ENCODE assay signal across 11 mouse cellular contexts in genomic region chr1:130508030-130508956, GRCm38 (mm10). TPM values are rescaled to one million over a fixed set of nuclear protein-coding genes. Genes with fewer than 3 reads are reported as not detected.
A peak's percentile ranks its signal among the peaks of the same experiment; 100 is the strongest.
DNase-seq lines count a peak whose midpoint lies in the region; ATAC-seq and TF ChIP-seq lines count a peak whose summit lies in the region.
"Had no signal": no experiment of that assay in that cellular context is flagged by ENCODE, and none has a peak within 500 bp of the region (broad histone marks: within the 10 kb centered on the region; RNA-seq: fewer than 3 reads in every experiment).

No protein-coding gene starts in this region.

- no peak overlapping the region for H3K27ac ChIP-seq in intestine, embryonic 15.5 days
- H3K27ac ChIP-seq in intestine, embryonic 16.5 days (ENCODE audit: low read length): no peak overlapping the region; the same call in 1 of the 2 replicates
- peak overlapping the region; percentile 5; the same call in 1 of the 2 replicates for H3K27ac ChIP-seq in heart, embryonic 15.5 days
- H3K27ac ChIP-seq in midbrain, postnatal 0 days (ENCODE audit: low read depth, low read length): no peak overlapping the region
- H3K27ac ChIP-seq: kidney, embryonic 15.5 days; neural tube, embryonic 12.5 days had no signal

- H3K4me3 ChIP-seq in intestine, embryonic 15.5 days (replicated peaks): no peak overlapping the region
- no peak overlapping the region for H3K4me3 ChIP-seq in intestine, embryonic 16.5 days (ENCODE audit: low read length)
- no peak overlapping the region for H3K4me3 ChIP-seq in G1E (ENCODE audit: low read depth, low read length)
- H3K4me3 ChIP-seq in heart, embryonic 15.5 days: no peak overlapping the region
- no peak overlapping the region for H3K4me3 ChIP-seq in midbrain, postnatal 0 days (ENCODE audit: low read depth, low read length)
- H3K4me3 ChIP-seq: kidney, embryonic 15.5 days; neural tube, embryonic 12.5 days had no signal

- no peak for TF ChIP-seq CTCF in G1E (IDR thresholded peaks at IDR 0.05; ENCODE audit: low read depth, low read length)
- TF ChIP-seq CTCF in midbrain, postnatal 0 days (IDR thresholded peaks at IDR 0.05): no peak

- no peaks in the 10 kb centered on the region for H3K9me3 ChIP-seq in intestine, embryonic 15.5 days
- no peaks in the 10 kb centered on the region for H3K9me3 ChIP-seq in intestine, embryonic 16.5 days (ENCODE audit: control insufficient read depth, low read length)
- no peaks in the 10 kb centered on the region for H3K9me3 ChIP-seq in G1E (replicated peaks)
- no peaks in the 10 kb centered on the region for H3K9me3 ChIP-seq in heart, embryonic 15.5 days (replicated peaks)
- H3K9me3 ChIP-seq in midbrain, postnatal 0 days (ENCODE audit: low read length): no peaks in the 10 kb centered on the region
- H3K9me3 ChIP-seq: kidney, embryonic 15.5 days; neural tube, embryonic 12.5 days had no signal

- H3K4me1 ChIP-seq in intestine, embryonic 15.5 days (replicated peaks): 0 out of 2 replicates have a peak, but pooled peaks cover 3% of the 10 kb centered on the region
- H3K4me1 ChIP-seq in intestine, embryonic 16.5 days (ENCODE audit: control insufficient read depth, insufficient read depth, low read length): peaks cover 9% of the 10 kb centered on the region; the same call in 1 of the 2 replicates
- peaks cover 41% of the 10 kb centered on the region for H3K4me1 ChIP-seq in G1E (ENCODE audit: insufficient read depth, low read depth, low read length)
- peaks cover 6% of the 10 kb centered on the region; the same call in 1 of the 2 replicates for H3K4me1 ChIP-seq in heart, embryonic 15.5 days (replicated peaks)
- H3K4me1 ChIP-seq in midbrain, postnatal 0 days (ENCODE audit: insufficient read depth, low read length): no peaks in the 10 kb centered on the region
- H3K4me1 ChIP-seq: neural tube, embryonic 12.5 days had no signal

- 0 out of 2 replicates have a peak, but pooled peaks have one; percentile 18 for ATAC-seq in intestine, embryonic 15.5 days
- ATAC-seq in intestine, embryonic 16.5 days: no peak
- peak; percentile 75 for ATAC-seq in G1E (ENCODE audit: extremely low read depth, insufficient number of reproducible peaks, low FRiP score, poor library complexity, severe bottlenecking)
- no peak for ATAC-seq in heart, embryonic 15.5 days (replicated peaks; ENCODE audit: insufficient number of reproducible peaks, insufficient read depth, low FRiP score, low read depth)
- peak; percentile 91 for ATAC-seq in megakaryocyte-erythroid progenitor cell, adult 5-6 weeks (replicated peaks; ENCODE audit: low FRiP score, low TSS enrichment, poor library complexity, severe bottlenecking)
- ATAC-seq in midbrain, postnatal 0 days (ENCODE audit: low FRiP score): no peak

- no peaks in the 10 kb centered on the region for H3K36me3 ChIP-seq in intestine, embryonic 15.5 days
- no peaks in the 10 kb centered on the region for H3K36me3 ChIP-seq in intestine, embryonic 16.5 days (ENCODE audit: control insufficient read depth, insufficient read depth, low read length)
- H3K36me3 ChIP-seq in G1E (replicated peaks): no peaks in the 10 kb centered on the region
- no peaks in the 10 kb centered on the region for H3K36me3 ChIP-seq in heart, embryonic 15.5 days
- no peaks in the 10 kb centered on the region for H3K36me3 ChIP-seq in midbrain, postnatal 0 days (ENCODE audit: insufficient read depth, low read length)
- H3K36me3 ChIP-seq: kidney, embryonic 15.5 days; neural tube, embryonic 12.5 days had no signal

- H3K4me2 ChIP-seq in intestine, embryonic 15.5 days (replicated peaks): no peak overlapping the region
- H3K4me2 ChIP-seq in intestine, embryonic 16.5 days (ENCODE audit: low read depth, low read length): no peak overlapping the region
- no peak overlapping the region for H3K4me2 ChIP-seq in heart, embryonic 15.5 days
- no peak overlapping the region for H3K4me2 ChIP-seq in midbrain, postnatal 0 days (ENCODE audit: low read depth, low read length, poor library complexity, severe bottlenecking)
- H3K4me2 ChIP-seq: kidney, embryonic 15.5 days; neural tube, embryonic 12.5 days had no signal

- H3K27me3 ChIP-seq in intestine, embryonic 15.5 days (replicated peaks): no peaks in the 10 kb centered on the region
- H3K27me3 ChIP-seq in intestine, embryonic 16.5 days (replicated peaks; ENCODE audit: control insufficient read depth, insufficient read depth, low read length): no peaks in the 10 kb centered on the region
- H3K27me3 ChIP-seq in G1E (ENCODE audit: insufficient read depth, low read length): no peaks in the 10 kb centered on the region
- no peaks in the 10 kb centered on the region for H3K27me3 ChIP-seq in heart, embryonic 15.5 days
- no peaks in the 10 kb centered on the region for H3K27me3 ChIP-seq in midbrain, postnatal 0 days (ENCODE audit: insufficient read depth, low read length)
- H3K27me3 ChIP-seq: kidney, embryonic 15.5 days; neural tube, embryonic 12.5 days had no signal

- H3K9ac ChIP-seq in intestine, embryonic 15.5 days: no peak overlapping the region
- H3K9ac ChIP-seq in intestine, embryonic 16.5 days (ENCODE audit: low read depth, low read length): no peak overlapping the region
- no peak overlapping the region for H3K9ac ChIP-seq in heart, embryonic 15.5 days
- no peak overlapping the region for H3K9ac ChIP-seq in midbrain, postnatal 0 days (replicated peaks; ENCODE audit: low read length, poor library complexity, severe bottlenecking)
- H3K9ac ChIP-seq: kidney, embryonic 15.5 days; neural tube, embryonic 12.5 days had no signal

- 64% methylated on average over 6 of the region's 6 CpGs for WGBS in intestine, embryonic 15.5 days
- WGBS in intestine, embryonic 16.5 days: 66% methylated on average over 6 of the region's 6 CpGs
- 52% methylated on average over 6 of the region's 6 CpGs for WGBS in heart, embryonic 15.5 days
- WGBS in midbrain, postnatal 0 days: 60% methylated on average over 6 of the region's 6 CpGs

- peak; percentile 60 for DNase-seq in G1E (ENCODE audit: low spot score)
- DNase-seq in adrenal gland, adult 18-20 months (ENCODE audit: low spot score in 2 of 2): no peak
- DNase-seq in frontal cortex, postnatal 14 days (ENCODE audit: low spot score in 2 of 2): no peak
- DNase-seq in midbrain, postnatal 0 days (ENCODE audit: low spot score): no peak
- DNase-seq: lung, adult 18-20 months had no signal

RNA-seq across cellular contexts. Expression of gene Cd55, which starts 45.7 kb away (rescaled TPM):
- 19.8 and 20.0 TPM in 2 replicates for polyA plus RNA-seq in intestine, embryonic 15.5 days (2015; fragmentation: Nextera tagmentation; extraction: Ambion mirVana)
- 22.6 and 22.9 TPM in 2 replicates for polyA plus RNA-seq in intestine, embryonic 16.5 days (2015; fragmentation: Nextera tagmentation; extraction: Ambion mirVana)
- total RNA-seq in G1E (2014; fragmentation: Nextera tagmentation) (619 and 632 TPM in 2 replicates), G1E (2017) (55.1 and 56.9 TPM in 2 replicates)
- 11.9 and 13.1 TPM in 2 replicates for polyA plus RNA-seq in G1E (2012)
- polyA plus RNA-seq in heart, embryonic 15.5 days (2015; fragmentation: Nextera tagmentation; extraction: Ambion mirVana): 15.1 and 17.4 TPM in 2 replicates
- 71.9 and 85.0 TPM in 2 replicates for total RNA-seq in megakaryocyte-erythroid progenitor cell, adult 5-6 weeks (2014; fragmentation: Nextera tagmentation)
- total RNA-seq in megakaryocyte-erythroid progenitor cell, adult 5-6 weeks (2017): 39.8 and 54.7 TPM in 2 replicates
- 10 to 100 TPM; 13.9 to 21.9 TPM for total RNA-seq in adrenal gland, adult 18-20 months (2021)
- total RNA-seq in midbrain, postnatal 0 days (2014; rRNA removed): 14.0 and 21.3 TPM in 2 replicates
- 12.3 and 12.8 TPM in 2 replicates for polyA plus RNA-seq in midbrain, postnatal 0 days (2015; fragmentation: Nextera tagmentation; extraction: Ambion mirVana)

Comparison
In these comparisons a context has a peak if more than half of its experiments do, and no peak if none do; other contexts are left out.
1. ATAC-seq: peak in intestine, embryonic 15.5 days (single experiment), G1E (single experiment) and megakaryocyte-erythroid progenitor cell, adult 5-6 weeks (single experiment); none in intestine, embryonic 16.5 days (single experiment), heart, embryonic 15.5 days (single experiment) and midbrain, postnatal 0 days (single experiment).